Mouse (Mus musculus): ENCODE measurements around the gene Trpd52l3.
"Not testable (repeated sequence)": the region's sequence is repeated elsewhere in the genome, so short reads cannot be mapped to it uniquely, and the experiment has no call there.

Trpd52l3 gene

DNA sequence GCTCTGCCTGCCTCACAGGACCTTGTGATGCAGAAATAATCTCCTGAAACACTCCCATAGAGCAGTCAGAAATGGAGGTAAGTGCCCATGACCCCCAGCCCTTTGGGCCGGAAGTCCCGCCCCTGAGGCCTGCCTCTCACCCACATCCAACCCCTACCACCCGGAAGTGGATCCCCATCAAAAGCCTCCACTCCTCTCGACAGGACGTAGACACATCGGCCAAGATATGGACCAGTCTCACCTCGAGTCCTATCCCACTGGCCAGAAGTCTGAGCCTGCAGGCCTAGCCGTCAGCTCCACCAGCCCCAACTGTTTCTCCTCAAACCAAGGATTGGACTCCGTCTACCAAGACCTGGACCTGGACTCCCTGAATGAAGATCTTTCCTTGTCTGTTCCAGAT, at the start of gene Trpd52l3:
TSS of gene Trpd52l3 (plus strand) at position 170 of the 400 bp plus-strand sequence.
- DNase-seq (ENCODE audit: low spot score), result no peak

DNA sequence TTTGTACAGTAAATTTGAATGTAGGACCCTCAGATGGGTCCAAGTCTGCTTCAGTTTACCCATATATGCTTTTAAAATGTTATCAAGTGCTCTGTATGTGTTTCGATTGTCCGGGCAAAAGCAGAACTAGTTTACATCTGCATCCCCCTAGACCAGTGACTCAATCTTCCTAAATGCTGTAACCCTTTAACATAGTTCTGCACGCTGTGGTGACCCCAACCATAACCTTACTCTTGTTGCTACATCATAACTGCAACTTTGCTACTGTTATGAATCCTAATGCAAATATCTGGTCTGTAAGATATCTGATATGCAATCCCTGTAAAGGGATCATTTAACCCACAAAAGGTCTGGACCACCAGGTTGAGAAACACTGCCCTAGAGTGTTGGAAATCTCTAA, 49.8 kb upstream of the Trpd52l3 start:
- DNase-seq (ENCODE audit: low spot score), result no peak

DNA sequence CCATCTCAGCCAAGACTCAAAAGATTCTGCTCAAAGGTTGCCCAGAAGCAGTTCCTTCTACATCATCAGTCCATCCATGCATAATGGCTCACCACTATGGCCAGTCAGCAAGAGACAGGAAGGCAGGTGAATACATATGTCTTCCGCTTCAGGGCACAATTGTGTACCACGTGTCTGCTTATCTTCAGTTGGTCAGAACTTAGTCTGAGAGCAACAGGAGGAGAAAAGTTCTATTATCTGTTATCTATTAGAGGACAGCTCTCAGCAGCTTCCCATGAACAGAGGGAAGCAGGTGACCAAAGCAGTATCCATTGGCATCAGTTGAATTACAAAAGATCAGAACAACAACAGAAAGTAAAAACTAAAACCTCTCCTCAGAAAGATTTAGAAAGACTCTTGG, 48.1 kb upstream of the Trpd52l3 start:
- DNase-seq (ENCODE audit: low spot score), result no peak

DNA sequence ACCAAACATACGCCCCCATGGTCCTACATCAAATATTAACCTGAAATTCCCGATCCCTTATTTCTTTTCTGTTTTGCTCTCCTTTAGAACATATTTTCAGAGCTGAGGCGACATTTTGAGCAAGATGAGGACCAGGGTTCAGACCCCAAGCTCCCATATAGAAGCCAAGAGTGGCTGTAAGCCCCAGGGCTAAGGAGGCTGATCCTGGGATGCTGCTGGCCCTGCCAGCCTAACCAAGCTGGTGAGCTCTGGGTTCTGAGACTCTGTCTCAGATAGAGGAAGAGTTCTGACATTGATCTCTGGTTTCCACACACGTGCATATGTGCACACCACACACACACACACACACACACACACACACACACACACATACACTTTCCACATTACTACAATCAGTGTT, 42.7 kb upstream of the Trpd52l3 start:
- no peak for DNase-seq (ENCODE audit: low spot score)

DNA sequence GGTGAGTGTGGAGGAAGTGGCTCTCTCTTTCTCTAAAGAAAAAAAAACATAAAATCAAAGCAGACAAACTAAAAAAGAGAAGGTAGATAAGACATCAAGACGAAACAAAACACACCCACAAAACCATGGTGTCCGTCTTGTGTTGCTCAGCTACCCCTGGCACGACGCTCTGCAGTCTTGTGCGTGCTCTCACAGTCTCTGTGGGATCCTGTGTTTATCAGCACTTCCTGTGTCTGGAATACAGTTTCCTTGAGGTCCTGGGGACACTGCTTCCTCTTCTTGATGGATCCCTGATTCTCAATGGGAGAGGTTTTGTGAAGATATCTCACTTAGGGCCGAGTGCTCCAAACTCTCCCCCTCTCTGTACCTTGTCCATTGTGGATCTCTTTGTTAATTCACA, 41.7 kb upstream of the Trpd52l3 start:
- DNase-seq (ENCODE audit: low spot score), result no peak

DNA sequence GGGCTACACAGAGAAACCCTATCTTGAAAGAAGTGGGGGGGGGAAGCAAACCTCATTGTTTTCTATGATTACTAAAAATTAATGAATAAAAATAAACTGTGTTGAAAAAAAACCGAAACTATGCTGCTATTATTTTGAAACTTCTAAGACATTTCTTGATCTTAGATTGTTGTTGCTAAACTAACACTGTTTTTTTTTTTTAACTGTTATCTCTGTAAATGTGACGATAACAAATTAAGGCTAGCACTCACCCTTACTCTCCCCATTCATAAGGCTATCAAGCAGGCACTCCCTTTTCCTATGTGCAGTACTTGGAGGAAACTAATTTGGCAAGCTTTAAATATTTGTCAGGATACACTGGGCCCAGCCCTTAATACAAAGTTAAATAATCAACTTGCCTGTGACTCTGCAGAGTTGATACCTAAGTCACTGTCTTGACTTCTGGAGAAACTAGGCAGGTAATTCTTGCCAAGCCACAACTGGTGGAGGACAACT, 39.9 kb upstream of the Trpd52l3 start:
- DNase-seq (ENCODE audit: low spot score), result no peak

DNA sequence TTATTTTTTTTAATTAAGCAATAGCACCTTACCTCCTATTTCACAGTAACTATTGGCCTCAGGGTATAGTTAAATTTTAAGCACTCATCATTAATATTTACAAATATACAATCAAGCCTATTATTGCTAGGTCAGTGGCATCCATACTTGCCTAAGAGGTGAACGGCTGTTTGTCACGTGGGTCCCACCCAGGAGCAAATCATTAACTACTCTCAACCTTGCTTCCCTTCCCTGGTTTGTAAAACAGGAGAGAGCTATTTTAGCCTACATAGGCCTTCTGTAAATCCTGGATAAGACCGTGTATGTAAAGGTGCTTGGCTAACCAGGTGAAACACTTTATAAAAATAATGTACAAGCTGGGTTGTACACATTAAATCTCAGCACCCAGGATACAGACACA, 35.6 kb upstream of the Trpd52l3 start:
- DNase-seq (ENCODE audit: low spot score), result no peak

DNA sequence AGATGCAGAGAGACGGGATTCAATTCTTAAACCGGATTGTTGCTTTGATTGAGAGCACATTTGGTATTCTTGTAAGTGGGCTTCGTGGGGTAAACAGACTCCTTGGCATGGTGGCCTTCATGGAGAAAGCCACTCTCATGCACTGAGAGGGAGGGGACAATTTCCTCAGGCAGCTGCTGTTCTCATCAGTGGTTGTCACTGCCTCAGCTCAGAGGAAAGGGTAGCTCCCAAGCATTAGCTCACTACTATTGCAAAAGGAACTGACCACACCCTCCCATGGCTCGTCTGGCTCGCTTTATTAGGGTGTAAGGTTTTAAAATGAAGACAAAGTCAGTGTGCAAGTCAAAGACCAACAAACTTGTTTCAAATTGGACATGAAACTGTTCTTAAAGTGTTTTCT, 30.2 kb upstream of the Trpd52l3 start:
- no peak for DNase-seq (ENCODE audit: low spot score)

DNA sequence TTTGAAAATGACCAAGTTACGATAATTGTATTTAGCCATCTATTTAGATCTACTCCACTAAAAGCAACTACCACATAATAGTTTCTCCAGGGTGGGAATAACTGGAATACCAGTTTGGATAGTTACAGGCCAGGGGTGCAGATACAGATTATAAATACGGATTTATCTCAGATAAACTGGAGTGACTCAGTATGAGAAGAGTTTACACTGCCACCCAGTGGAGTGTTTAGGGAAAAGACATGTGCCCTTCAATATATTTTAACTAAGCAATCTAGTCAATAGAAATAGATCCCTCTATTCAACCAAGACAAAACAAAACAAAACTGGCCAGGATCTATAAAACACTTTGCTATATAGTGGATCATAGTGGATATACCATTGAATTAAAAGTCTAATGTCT, 24.7 kb upstream of the Trpd52l3 start:
- peak; percentile 39 for DNase-seq (ENCODE audit: low spot score)

DNA sequence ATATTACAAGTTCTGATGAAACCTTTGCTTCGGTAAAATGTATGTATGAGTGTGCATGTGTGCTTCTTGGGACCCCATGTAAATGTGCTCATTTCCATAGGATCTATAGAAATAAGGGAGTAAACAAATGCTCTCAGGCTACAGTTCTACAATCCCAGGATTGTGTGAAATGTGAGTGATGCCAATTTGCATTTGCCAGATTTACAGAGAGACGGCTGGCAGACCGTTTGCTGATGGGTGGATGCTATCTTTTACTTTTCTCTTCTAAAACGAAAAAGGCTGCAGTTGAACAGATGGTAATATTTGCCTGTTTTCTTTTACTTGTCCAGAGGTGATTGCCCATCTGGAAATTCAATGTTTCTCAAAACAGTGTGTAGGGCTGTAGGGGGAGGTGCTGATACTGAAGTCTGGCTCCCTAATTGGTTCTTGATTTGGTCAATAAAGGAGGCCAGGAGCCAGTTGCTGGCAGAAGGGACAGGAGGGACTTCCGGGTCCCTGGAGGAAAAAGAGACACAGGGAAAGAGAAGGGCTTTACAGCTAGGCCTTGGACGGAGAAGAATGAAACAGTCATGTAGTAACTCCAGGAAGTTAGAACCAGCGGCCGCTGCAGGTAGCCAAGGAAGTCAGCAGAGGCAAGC, 24.0 kb upstream of the Trpd52l3 start:
- DNase-seq (ENCODE audit: low spot score), result no peak

DNA sequence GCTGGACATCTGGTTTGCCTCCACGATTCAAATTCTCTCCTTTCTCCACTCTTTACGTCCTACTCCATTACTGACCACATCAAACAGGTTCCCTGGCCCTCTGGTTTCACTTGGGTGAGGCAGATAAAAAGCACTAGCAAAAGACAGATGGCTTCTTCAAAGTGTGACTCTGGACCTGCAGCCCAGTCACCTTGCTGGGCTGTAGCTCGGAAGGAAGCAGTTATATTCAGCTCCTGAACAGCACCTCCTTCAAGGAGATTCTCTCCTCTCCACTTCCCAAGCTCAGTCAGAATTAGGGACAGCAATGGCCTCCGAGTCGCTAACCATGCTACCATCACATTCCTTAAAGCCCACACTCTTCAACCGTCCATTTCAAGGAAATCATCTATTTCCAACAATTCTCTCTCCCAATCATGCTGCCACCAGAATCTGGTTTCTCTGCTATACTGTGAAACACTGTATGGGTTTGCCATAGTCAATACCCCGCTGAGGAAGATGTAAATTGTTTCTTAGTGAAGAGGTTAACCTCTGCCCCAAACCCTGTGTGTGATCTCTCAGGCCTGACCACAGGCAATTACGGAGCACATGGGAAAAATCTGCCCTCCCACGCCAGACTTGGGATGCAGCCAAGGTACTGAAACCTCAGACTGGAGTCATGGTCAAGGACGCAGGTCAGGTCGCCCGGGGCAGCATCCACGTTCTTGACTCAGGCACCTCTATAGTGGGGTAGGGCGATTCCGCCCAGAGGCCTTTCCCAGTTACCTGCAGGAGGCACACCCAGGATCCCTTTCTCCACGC, 19.2 kb upstream of the Trpd52l3 start:
- no peak for DNase-seq (ENCODE audit: low spot score)

DNA sequence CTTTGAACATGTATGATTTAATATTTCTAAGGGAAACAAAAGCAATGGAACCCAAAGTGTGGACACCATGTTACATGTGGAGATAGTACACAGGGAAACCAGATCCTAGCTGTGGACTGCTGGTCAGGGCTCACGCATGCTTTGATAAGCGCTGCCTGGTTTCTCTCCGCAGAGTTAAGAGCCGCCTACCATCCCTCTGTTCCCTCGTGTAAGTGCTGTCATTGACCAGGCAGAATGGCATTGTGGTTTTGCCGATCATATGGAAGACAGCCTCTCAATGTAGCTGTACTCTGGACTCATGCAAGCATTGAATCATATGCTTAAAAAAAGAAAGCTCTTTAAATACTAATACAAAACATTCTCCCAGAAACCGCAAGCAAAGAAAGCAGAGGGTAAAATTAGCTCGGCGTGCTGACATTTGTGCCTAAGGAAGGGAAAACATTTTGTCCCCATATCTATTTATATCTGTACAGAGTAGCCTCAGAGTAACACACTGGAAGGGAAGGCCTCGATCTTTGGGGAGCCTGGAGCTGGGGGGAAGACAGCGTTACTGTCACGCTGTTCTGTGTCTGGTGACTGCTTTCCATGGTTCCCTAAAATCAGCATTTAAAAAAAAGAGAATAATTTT, 17.0 kb upstream of the Trpd52l3 start:
- DNase-seq (ENCODE audit: low spot score), result no peak

DNA sequence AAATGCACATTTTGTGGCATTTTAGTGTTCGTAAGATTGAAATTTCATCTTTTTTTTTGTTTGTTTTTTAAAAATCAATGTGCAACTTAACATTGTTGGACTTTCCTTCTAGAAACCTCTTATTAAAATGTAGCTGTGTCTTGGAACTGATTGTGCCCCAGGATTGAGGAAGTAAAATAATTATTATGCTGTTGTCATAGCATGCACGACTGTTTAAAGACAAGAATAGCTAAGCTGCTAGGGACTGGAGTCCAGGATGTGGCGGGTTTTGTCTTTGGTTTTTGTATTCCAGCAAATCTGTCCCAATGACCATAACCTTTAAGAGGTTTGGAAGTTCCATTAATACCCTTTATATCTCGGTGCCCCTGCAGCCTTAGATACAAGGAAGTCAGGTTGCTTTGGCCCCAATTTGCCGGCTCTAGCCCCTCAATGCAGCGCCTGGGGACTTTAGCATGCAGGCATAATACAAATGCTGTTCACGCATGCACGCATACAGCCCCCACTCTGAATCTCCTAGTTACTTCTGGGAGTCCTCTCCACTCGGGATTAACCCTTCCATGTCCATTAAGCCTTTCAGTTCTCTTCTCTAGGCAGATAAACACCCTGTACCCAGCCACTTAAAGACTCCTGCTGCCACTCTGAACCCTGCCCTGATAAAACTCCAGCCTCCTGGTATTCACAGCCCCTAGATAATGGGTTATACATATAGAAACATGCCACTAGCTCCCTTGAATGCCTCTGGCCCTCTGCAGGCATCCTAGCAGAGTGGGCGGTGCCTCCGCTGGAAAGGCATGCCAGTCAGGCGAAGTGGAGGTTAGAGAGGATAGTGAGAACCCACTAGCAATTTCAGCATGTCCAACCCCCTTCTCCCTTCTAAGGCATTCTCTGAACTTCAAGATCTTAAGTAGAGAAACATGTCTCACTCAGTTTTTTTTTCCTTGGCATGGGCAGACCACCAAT, 2.9 kb upstream of the Trpd52l3 start:
- DNase-seq (ENCODE audit: low spot score), result no peak

DNA sequence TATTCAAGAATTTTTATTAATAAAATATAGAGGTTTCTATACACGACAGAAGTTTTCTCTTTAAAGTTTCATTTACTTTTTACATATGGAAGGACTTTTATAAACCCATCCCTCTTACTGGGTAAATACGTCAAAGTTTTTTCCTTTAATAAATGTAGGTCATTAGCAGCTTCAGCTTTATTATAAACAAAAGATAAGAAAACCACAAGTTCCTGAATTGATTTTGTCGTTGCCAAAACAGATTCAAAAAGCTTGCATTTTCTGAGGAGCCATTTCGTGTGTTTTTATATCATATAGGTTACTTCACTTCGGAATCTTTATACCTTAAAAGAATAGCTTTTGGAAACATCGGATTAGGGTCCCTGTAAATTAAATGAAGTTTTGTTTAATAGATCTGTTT, 2.0 kb upstream of the Trpd52l3 start:
- DNase-seq (ENCODE audit: low spot score), result no peak

DNA sequence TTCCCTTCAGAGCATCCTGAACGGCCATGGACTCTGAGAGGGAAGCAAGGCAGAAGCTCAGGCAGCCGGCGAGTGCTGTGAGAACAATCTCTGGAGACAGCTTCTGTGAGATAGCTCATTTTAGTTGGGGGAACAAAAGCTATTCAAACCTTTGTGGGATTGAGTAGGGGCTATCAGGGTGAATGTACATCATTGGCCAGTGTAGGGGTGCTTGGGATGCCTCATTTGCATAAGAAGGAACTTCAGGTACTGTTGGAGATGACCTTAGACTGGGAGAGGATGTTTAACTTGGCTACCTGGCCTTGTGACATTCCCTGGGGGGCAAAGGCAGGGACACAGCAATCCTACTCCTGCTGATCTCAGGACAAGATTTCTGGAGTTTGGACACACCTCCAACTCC, 2.8 kb downstream of the Trpd52l3 start:
- no peak for DNase-seq (ENCODE audit: low spot score)

DNA sequence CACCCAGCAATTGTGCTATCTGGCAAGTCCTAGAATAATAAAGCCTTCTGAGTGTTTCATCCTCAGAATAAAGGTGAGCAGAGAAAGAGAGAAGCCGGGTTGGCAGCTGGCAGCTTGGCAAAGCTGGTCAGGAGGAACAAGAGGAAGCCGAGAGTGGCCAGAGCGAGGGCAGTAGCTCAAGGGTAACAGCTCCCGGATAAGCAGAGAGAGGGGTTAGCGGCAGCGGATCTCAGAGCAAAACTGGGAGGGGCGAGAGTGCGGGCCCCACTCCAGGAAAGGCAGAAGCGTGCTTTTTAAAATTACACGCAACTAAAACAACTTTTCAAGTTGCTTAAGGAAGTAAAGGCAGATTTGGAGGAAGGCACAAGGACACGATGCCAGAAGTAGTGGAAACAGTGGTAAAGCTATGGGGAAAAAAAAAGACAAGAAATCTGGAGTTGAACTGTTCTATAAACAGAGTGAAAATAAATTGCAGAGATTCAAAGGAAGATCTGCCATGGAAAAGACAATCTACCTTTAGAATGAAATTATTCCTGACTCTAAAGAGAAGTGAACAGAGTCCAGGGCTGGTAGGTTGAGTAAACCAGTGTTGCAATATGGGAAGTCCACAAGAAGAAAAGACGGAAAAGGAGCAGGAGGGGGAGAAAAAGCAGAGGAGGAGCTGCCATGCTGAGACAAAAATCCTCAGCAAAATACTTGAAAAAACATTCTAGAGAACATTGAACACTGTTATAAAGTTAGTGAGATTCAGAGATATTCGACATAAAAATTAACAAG, 7.1 kb downstream of the Trpd52l3 start:
- DNase-seq (ENCODE audit: low spot score), result no peak

DNA sequence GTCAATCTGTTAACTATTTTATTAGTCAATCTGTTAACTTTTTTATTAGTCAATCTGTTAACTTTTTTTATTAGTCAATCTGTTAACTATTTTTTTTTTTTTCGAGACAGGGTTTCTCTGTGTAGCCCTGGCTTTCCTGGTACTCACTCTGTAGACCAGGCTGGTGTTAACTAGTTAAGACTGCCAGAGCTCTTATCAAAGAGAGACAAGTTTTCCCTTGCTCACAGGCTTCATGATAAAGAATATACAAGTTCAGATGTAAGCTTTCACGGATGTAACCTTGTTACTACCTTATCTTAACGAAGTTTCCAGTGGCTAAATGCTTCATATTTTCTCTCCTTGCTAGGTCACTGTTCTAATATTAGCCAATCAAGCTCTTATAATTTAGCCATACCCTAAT, 10.7 kb downstream of the Trpd52l3 start:
- no peak for DNase-seq (ENCODE audit: low spot score)

DNA sequence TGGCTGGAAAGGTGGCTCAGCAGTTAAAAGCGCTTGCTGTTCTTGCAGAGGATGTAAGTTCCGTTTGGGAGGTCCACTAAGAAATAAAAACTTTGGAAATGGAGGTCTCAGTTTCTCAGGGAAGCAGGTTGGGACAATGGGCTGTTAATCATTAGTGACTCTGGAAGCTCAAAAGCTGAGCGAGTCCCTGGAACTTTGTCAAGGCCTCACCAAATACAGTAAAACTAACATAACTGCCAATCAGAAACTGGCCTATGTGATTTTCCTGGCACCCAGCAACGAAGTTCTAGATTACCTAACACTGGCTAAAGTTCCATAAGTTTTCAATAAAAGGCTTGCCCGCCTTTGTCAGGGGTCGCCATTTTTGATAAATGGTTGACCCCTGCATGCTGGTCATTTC, 12.6 kb downstream of the Trpd52l3 start:
- DNase-seq (ENCODE audit: low spot score), result no peak

DNA sequence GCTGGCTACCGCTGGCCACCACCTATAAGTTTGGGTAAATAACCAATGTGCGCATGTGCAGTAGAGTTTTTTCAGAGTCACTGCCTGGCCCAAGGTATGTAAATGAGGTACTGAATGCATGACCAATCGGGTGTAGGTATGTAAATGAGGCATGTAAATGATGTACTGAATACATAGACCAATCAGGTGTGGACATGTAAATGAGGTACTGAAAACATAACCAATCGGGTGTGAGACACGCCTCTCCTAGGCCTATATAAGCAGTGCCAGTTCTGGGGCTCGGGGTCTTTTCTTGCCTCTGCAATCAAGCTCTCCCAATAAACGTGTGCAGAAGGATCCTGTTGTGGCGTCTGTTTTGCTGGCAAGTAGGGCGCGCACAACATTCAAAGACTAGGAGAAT, 19.8 kb downstream of the Trpd52l3 start:
- DNase-seq (ENCODE audit: low spot score), result not testable (repeated sequence)

DNA sequence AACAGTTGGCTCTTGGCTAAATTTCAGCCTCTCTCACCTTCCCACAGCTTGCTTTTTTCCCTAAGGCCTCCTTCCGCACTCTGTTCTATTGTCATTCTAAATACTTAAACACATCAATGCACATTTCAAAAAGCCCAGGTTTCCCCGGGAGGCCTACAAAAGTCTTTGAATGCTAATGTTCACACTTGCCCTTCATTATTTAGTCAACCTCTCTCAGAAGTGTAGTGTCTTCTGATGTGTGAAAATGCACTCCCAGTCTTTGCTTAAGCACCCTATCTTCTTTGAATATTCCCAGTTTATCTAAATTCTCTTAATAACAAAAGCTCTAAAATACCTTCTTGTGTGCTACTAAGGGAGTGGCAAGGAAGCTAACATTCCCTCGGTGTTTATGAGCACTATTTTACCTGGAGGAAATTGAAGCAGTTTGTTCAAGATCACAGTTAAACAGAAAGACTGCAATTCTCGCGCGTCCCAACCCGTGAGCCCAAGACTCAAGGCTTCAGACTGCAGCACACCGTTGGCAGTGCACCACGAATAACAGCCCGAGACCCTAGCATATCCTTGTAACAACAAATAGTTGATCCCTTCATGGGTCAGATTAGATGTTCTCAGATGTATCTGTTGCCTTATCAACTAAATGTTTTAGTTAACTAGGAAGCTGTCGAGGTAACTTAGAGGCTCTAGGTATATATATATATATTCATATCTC, 25.6 kb downstream of the Trpd52l3 start:
- no peak for DNase-seq (ENCODE audit: low spot score)

Measured in layer of hippocampus, adult 9-10 months (tissue).